In genomic region chr17:56869481-56869977, GRCm38 (mm10) we compare ENCODE assay signal across 38 mouse cellular contexts. TPM values are rescaled to one million over a fixed set of nuclear protein-coding genes. Genes with fewer than 3 reads are reported as not detected.
"Had no signal": no experiment of that assay in that cellular context is flagged by ENCODE, and none has a peak within 500 bp of the region (broad histone marks: within the 10 kb centered on the region; RNA-seq: fewer than 3 reads in every experiment).

No protein-coding gene starts in this region.

- H3K27me3 ChIP-seq: heart, embryonic 12.5 days; hindbrain, embryonic 15.5 days; limb, embryonic 12.5 days; liver, embryonic 13.5 days; liver, embryonic 15.5 days had no signal

- H3K9ac ChIP-seq: heart, embryonic 12.5 days; hindbrain, embryonic 13.5 days; hindbrain, embryonic 15.5 days; limb, embryonic 12.5 days; liver, embryonic 13.5 days; liver, embryonic 15.5 days had no signal

- DNase-seq: gastrocnemius, postnatal 14 days; gastrocnemius, postnatal 36 days; heart, postnatal 14 days; heart, postnatal 36 days; kidney, adult 11 months; kidney, adult 8-10 months; kidney, postnatal 10 days; kidney, postnatal 25 days; kidney, postnatal 4 days; liver; liver, embryonic 13.5 days had no signal

- H3K4me3 ChIP-seq: heart, embryonic 10.5 days; heart, embryonic 12.5 days; hindbrain, embryonic 13.5 days; hindbrain, embryonic 15.5 days; layer of hippocampus, adult 2 months; left cerebral cortex, adult 2 months; limb, embryonic 10.5 days; limb, embryonic 12.5 days; liver, embryonic 13.5 days; liver, embryonic 15.5 days had no signal

- H3K9me3 ChIP-seq: hindbrain, embryonic 13.5 days; hindbrain, embryonic 15.5 days; limb, embryonic 10.5 days; liver, embryonic 15.5 days had no signal

- H3K27ac ChIP-seq: heart, embryonic 10.5 days; hindbrain, embryonic 13.5 days; hindbrain, embryonic 15.5 days; hindbrain, postnatal 0 days; layer of hippocampus, adult 2 months; left cerebral cortex, adult 2 months; limb, embryonic 10.5 days; limb, embryonic 12.5 days; liver, embryonic 13.5 days; liver, embryonic 15.5 days had no signal

- H3K36me3 ChIP-seq: heart, embryonic 10.5 days; heart, embryonic 12.5 days; hindbrain, embryonic 13.5 days; hindbrain, embryonic 15.5 days; limb, embryonic 10.5 days; limb, embryonic 12.5 days; liver, embryonic 13.5 days; liver, embryonic 15.5 days had no signal

- H3K4me1 ChIP-seq: heart, embryonic 10.5 days; heart, embryonic 12.5 days; hindbrain, embryonic 13.5 days; hindbrain, embryonic 15.5 days; limb, embryonic 10.5 days; limb, embryonic 12.5 days; liver, embryonic 15.5 days had no signal

RNA-seq across cellular contexts. Expression of gene Acsbg2, which starts 4.7 kb away (rescaled TPM):
- total RNA-seq: gastrocnemius, adult 18-20 months; gastrocnemius, adult 8-10 months; gastrocnemius, postnatal 14 days; gastrocnemius, postnatal 36 days; heart, adult 8-10 months; heart, postnatal 14 days; heart, postnatal 36 days; hematopoietic stem cell, adult 5-6 weeks; hindbrain, postnatal 0 days; layer of hippocampus, adult 2 months; layer of hippocampus, postnatal 10 days; layer of hippocampus, postnatal 25 days; left cerebral cortex, adult 2 months; left cerebral cortex, postnatal 14 days; left cerebral cortex, postnatal 36 days had no signal
- polyA plus RNA-seq: heart, embryonic 10.5 days; heart, embryonic 12.5 days; heart, embryonic 14.5 days; heart, embryonic 16.5 days; hindbrain, embryonic 11.5 days; hindbrain, embryonic 15.5 days; hindbrain, postnatal 0 days; intestine, embryonic 14.5 days; intestine, embryonic 16.5 days; kidney, embryonic 14.5 days; kidney, embryonic 16.5 days; limb, embryonic 10.5 days; limb, embryonic 12.5 days; limb, embryonic 14.5 days; liver, embryonic 11.5 days; liver, embryonic 13.5 days; liver, embryonic 15.5 days had no signal

RNA-seq across cellular contexts. Expression of gene 1700061G19Rik, which starts 5.7 kb away (rescaled TPM):
- total RNA-seq: gastrocnemius, adult 18-20 months; gastrocnemius, adult 8-10 months; gastrocnemius, postnatal 14 days; gastrocnemius, postnatal 36 days; heart, adult 8-10 months; heart, postnatal 14 days; heart, postnatal 36 days; hematopoietic stem cell, adult 5-6 weeks; hindbrain, postnatal 0 days; left cerebral cortex, adult 2 months had no signal
